Mouse (Mus musculus) heart, postnatal 0 days (tissue): Measurements from ENCODE around the gene Nsl1. TPM values are rescaled to one million over a fixed set of nuclear protein-coding genes. Genes with fewer than 3 reads are reported as not detected.

ENCODE experiments used
- ATAC-seq: fragments of 200-750 bp; cut with Nextera tagmentation; 2 replicates; pipeline ENCODE4 v1.8.0; 2017; ENCODE audit warnings: low read depth, moderate number of reproducible peaks, moderate library complexity; ENCODE audit not compliant: insufficient read depth
- DNase-seq: peaks from one replicate; pipeline ENCODE4 v3.0.0-alpha.2; 2016; ENCODE audit warnings: low spot score
- H3K27ac ChIP-seq: fragments of 300-500 bp; sonication (generic); 2 replicates; pipeline ENCODE4 v1.5.1; 2014; ENCODE audit warnings: low read depth, mild to moderate bottlenecking
- H3K27me3 ChIP-seq: fragments of 300-500 bp; sonication (generic); 2 replicates; pipeline ENCODE4 v1.6.1; 2014; ENCODE audit warnings: low read length, mixed read lengths; ENCODE audit not compliant: control insufficient read depth, insufficient read depth
- H3K36me3 ChIP-seq: fragments of 300-500 bp; sonication (generic); replicated peaks from 2 replicates; pipeline ENCODE4 v1.6.1; 2014; ENCODE audit warnings: low read length, mixed read lengths; ENCODE audit not compliant: control insufficient read depth, insufficient read depth
- H3K4me1 ChIP-seq: fragments of 300-500 bp; sonication (generic); 2 replicates; pipeline ENCODE4 v1.6.1; 2014; ENCODE audit warnings: antibody characterized with exemption; ENCODE audit not compliant: control insufficient read depth, insufficient read depth
- H3K4me2 ChIP-seq: fragments of 300-500 bp; sonication (generic); 2 replicates; pipeline ENCODE4 v1.6.1; 2014; ENCODE audit warnings: low read depth, mild to moderate bottlenecking, low read length, moderate library complexity
- H3K4me3 ChIP-seq: fragments of 300-500 bp; sonication (generic); 2 replicates; pipeline ENCODE4 v1.5.1; 2014; ENCODE audit warnings: low read depth, low read length
- H3K9ac ChIP-seq: fragments of 300-500 bp; sonication (generic); replicated peaks from 2 replicates; pipeline ENCODE4 v1.6.1; 2014; ENCODE audit warnings: low read depth, low read length, mixed read lengths
- H3K9me3 ChIP-seq: fragments of 300-500 bp; sonication (generic); replicated peaks from 2 replicates; pipeline ENCODE4 v1.6.1; 2016; ENCODE audit warnings: low read length; ENCODE audit not compliant: control insufficient read depth
- CTCF ChIP-seq: IDR thresholded peaks from 2 replicates; pipeline ENCODE4 v1.5.1; 2016; ENCODE audit warnings: antibody characterized with exemption, control low read depth, low read depth
- EP300 ChIP-seq: IDR thresholded peaks from 2 replicates; pipeline ENCODE4 v1.6.1; 2016; ENCODE audit warnings: antibody characterized with exemption, low read depth
- WGBS: fragments of 180-500 bp; shearing (Covaris S2); extraction: QIAGEN DNeasy Blood & Tissue Kit; methylation state at CpG from one replicate; pipeline ENCODE4 v1.1.7; 2014; 5-methylcytosine and 5-hydroxymethylcytosine counted together
- polyA plus RNA-seq: library from polyadenylated mRNA; unstranded; fragments of >200 nt; fragmentation: Nextera tagmentation; extraction: Ambion mirVana; gene quantifications from 2 replicates; pipeline ENCODE4 v1.2.1, GENCODE M21; 2015
- total RNA-seq: library from RNA; depleted of rRNA; stranded (reverse); fragments of >200 nt; gene quantifications from 2 replicates; pipeline ENCODE4 v1.2.3, GENCODE M21; 2014; ENCODE audit warnings: low replicate concordance; rRNA removed

Nsl1 gene
- total and polyA plus RNA-seq, 2 experiments from 2014 or later, result 3.0 to 3.5 TPM

GRCm38 (mm10) chr1:191132934-191133333 is 70.1 kb downstream of the Nsl1 start:
- peak; percentile 49 for ATAC-seq
- Histone ChIP-seq H3K4me1 (no peaks in the 10 kb centered on the region), H3K27ac (no peak overlapping the region), H3K9ac (no peak overlapping the region), H3K4me3 (no peak overlapping the region), H3K4me2 (no peak overlapping the region), H3K9me3 (no peaks in the 10 kb centered on the region; the same call in 1 of the 2 replicates), H3K27me3 (no peaks in the 10 kb centered on the region), H3K36me3 (no peaks in the 10 kb centered on the region)
- TF ChIP-seq EP300, result no peak
- TF ChIP-seq CTCF, result no peak
- no peak for DNase-seq
- WGBS, result 65% methylated on average over 5 of the region's 5 CpGs

GRCm38 (mm10) chr1:191135406-191135805 is 72.6 kb downstream of the Nsl1 start:
- no peaks in the 10 kb centered on the region for H3K36me3 ChIP-seq
- no peak overlapping the region for H3K4me3 ChIP-seq
- no peaks in the 10 kb centered on the region for H3K9me3 ChIP-seq
- DNase-seq, result no peak
- H3K4me1 ChIP-seq, result no peaks in the 10 kb centered on the region
- ATAC-seq, result no peak
- WGBS, result 69% methylated on average over 4 of the region's 4 CpGs
- no peak overlapping the region for H3K4me2 ChIP-seq
- no peak overlapping the region for H3K9ac ChIP-seq
- no peak overlapping the region for H3K27ac ChIP-seq
- no peaks in the 10 kb centered on the region for H3K27me3 ChIP-seq
- no peak for TF ChIP-seq CTCF
- no peak for TF ChIP-seq EP300

Other genes with a start within 250 kb of the Nsl1 start
- gene Rps6kc1, start 151.2 kb upstream of the Nsl1 start, total RNA-seq, result 9.7 and 17.5 TPM in 2 replicates
- 6.7 and 7.3 TPM in 2 replicates for gene Rps6kc1, start 151.2 kb upstream of the Nsl1 start, polyA plus RNA-seq
- 17.4 and 23.8 TPM in 2 replicates for gene Angel2, start 137.9 kb upstream of the Nsl1 start, total RNA-seq
- gene Angel2, start 137.9 kb upstream of the Nsl1 start, polyA plus RNA-seq, result 25.1 and 26.0 TPM in 2 replicates
- gene Vash2, start 83.7 kb upstream of the Nsl1 start, total RNA-seq, result 21.9 and 39.5 TPM in 2 replicates
- gene Vash2, start 83.7 kb upstream of the Nsl1 start, polyA plus RNA-seq, result 18.9 and 23.5 TPM in 2 replicates
- 5.2 and 11.1 TPM in 2 replicates for gene Flvcr1, start 36.9 kb upstream of the Nsl1 start, total RNA-seq
- 1.6 and 2.4 TPM in 2 replicates for gene Flvcr1, start 36.9 kb upstream of the Nsl1 start, polyA plus RNA-seq
- not detected in 2 replicates for gene Spata45, start 26.4 kb upstream of the Nsl1 start, total RNA-seq
- not detected in 2 replicates for gene Spata45, start 26.4 kb upstream of the Nsl1 start, polyA plus RNA-seq
- gene Tatdn3, start 80 bp upstream of the Nsl1 start, total RNA-seq, result 8.3 and 18.8 TPM in 2 replicates
- gene Tatdn3, start 80 bp upstream of the Nsl1 start, polyA plus RNA-seq, result 20.0 and 21.2 TPM in 2 replicates
- gene Batf3, start 34.8 kb downstream of the Nsl1 start, total RNA-seq, result not detected in 2 replicates
- gene Batf3, start 34.8 kb downstream of the Nsl1 start, polyA plus RNA-seq, result 1.2 and 1.3 TPM in 2 replicates
- gene Fam71a, start 101.8 kb downstream of the Nsl1 start, total RNA-seq, result not detected in 2 replicates
- not detected in 2 replicates for gene Fam71a, start 101.8 kb downstream of the Nsl1 start, polyA plus RNA-seq
- gene Atf3, start 155.0 kb downstream of the Nsl1 start, total RNA-seq, result 44.1 and 54.0 TPM in 2 replicates
- gene Atf3, start 155.0 kb downstream of the Nsl1 start, polyA plus RNA-seq, result 5.5 and 13.9 TPM in 2 replicates